Mouse (Mus musculus): Measurements from ENCODE around the gene Slc20a1.

Slc20a1 gene

DNA sequence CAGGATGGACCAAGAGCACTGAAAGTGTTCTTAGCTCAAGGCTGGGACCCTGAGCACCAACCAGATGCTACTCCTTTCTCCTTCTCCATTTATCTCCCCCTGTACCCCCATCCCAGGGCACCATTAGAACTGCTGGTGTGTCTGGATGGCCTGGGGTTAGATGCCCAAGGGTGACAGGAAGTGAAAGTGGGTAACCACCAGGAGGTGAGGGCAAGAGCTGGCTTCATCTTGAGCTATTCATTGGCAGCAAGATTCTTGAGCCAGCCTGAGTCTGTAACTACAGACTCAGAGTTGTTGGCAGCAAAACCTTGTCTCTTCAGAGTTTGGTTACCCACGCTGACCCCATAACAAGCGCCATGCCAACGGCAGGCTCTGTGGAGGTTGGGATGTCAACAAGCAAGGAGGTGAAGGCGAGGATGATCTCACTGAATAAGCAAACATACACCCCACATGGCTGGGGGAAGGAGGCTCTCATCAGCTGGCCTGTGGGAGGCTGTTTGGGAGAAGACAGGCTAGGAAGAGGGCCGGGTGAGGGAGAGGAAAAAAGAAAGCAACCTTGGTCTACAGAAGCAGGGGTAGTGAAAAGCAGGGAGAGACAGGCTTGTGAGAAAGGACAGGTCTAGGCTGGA lies 12.2 kb upstream of the Slc20a1 start:
- DNase-seq (ENCODE audit: low spot score in 2 of 2): peak in 1 of 2 experiments; percentile 67

DNA sequence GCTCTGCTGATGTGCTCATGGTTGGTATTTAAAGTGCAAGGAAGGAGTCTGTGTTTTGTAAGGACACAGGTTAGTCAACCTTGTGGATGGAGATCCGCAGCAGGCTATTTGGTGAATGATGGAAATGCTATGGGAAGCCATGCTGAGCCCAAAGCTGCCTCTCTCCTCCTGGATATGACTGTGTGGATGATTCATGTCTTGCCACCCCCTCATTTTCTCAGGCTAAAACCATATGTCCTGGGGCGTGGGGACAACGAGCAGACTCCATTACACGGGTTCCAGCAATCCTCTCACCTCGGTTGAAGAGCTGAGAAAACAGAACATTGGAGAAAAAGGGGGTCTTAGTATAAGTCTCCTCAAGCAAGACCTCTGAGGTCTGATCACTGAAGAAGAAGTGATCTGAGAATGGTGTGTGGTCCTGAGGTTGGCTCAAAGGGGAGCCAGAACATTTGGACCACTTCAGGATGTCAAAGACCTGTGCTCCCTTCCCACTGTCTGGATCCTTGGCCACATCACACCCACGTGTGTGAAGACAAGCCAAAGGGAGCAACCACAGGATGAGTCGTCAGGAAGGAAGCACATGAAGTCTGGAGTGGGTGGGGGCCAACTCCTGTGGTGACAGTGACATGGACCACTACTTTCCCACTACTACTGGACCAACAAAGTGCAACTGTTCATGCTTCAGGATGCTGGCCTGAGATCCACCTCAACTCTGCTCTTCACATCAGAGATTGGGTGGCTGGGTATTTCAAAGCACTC lies 6.0 kb upstream of the Slc20a1 start:
- DNase-seq (ENCODE audit: low spot score in 2 of 2): peak in 1 of 2 experiments; percentile 60

- no peak for DNase-seq (ENCODE audit: low spot score in 2 of 2)
Observed at GRCm38 (mm10) chr2:129196317-129196716, 2.2 kb upstream of the Slc20a1 start.

- DNase-seq (ENCODE audit: low spot score in 2 of 2): no peak
Observed at GRCm38 (mm10) chr2:129197197-129197596, 1.4 kb upstream of the Slc20a1 start.

GRCm38 (mm10) chr2:129197843-129198435 lies 625 bp upstream of the Slc20a1 start:
- DNase-seq (ENCODE audit: low spot score in 2 of 2): peak in 1 of 2 experiments; percentile 68

DNA sequence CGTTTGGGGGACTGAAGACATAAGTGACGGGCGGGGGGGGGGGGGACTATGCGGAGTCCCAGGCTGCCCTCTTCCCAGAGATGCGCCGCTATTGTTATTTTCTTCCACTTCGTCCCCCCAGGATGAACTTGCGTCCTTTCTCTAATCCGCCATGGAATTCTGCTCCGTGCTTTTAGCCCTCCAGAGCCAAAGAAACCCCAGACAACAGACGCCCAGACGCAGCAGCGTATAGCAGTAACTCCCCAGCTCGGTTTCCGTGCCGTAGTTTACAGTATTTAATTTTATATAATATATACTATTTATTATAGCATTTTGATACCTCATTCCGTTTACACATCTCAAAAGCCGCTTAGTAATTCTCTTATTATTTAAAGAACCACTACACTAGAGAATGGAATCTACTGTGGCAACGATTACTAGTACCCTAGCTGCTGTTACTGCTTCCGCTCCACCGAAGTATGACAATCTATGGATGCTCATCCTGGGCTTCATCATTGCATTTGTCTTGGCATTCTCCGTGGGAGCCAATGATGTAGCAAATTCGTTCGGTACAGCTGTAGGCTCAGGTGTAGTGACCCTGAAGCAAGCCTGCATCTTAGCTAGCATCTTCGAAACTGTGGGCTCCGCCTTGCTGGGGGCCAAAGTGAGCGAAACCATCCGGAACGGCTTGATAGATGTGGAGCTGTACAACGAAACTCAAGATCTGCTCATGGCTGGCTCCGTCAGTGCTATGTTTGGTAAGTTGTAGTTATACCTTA lies 943 bp downstream of the Slc20a1 start:
- DNase-seq (ENCODE audit: low spot score in 2 of 2): peak in 1 of 2 experiments; percentile 25

DNA sequence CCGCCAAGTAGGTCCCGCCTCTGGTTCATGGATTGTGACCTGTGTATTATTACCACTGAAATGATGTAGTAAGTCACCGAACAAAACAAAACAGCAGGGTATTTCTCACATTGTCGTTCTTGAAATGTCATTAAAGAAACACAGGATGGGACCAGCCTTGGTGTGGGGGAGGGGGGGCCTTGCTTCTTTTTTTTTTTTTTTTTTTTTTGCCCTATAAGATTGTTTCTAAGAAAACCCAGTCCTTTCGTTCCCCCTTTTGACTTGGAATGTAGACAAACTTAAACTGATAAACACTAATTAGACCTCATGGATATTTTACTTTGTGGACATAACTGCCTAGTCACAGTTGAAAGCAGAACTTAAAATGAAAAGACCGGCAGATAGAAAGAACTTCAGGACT lies 6.4 kb downstream of the Slc20a1 start:
- no peak for DNase-seq (ENCODE audit: low spot score in 2 of 2)

DNA sequence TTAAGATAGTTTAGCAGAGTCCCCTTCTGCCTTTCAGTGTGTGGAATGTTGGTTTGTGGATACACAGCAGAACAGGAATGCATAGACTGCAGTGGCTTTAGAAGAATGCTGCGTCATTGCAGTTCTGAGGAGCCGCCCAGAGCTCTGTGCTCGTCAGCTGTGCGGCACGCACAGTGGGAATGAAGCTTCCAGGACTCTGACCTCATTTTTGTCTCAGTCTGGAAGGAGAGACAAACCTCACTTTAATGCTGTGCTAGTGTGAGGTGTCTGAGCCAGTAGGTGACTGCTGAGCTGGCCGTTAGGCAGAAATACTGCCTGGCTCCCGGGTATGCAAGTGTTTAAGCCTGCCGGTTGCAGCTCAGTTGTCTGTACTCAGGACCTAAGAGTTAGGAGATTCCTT lies 8.3 kb downstream of the Slc20a1 start:
- peak in 1 of 2 experiments; percentile 34 for DNase-seq (ENCODE audit: low spot score in 2 of 2)

GRCm38 (mm10) chr2:129208181-129208746 lies 9.7 kb downstream of the Slc20a1 start:
- DNase-seq (ENCODE audit: low spot score in 2 of 2): no peak

- no peak for DNase-seq (ENCODE audit: low spot score in 2 of 2)
Observed at GRCm38 (mm10) chr2:129210089-129210749, 11.7 kb downstream of the Slc20a1 start.

GRCm38 (mm10) chr2:129211255-129211654 lies 12.7 kb downstream of the Slc20a1 start:
- no peak for DNase-seq (ENCODE audit: low spot score in 2 of 2)

GRCm38 (mm10) chr2:129211957-129212356 lies 13.4 kb downstream of the Slc20a1 start:
- DNase-seq (ENCODE audit: low spot score in 2 of 2): no peak

DNA sequence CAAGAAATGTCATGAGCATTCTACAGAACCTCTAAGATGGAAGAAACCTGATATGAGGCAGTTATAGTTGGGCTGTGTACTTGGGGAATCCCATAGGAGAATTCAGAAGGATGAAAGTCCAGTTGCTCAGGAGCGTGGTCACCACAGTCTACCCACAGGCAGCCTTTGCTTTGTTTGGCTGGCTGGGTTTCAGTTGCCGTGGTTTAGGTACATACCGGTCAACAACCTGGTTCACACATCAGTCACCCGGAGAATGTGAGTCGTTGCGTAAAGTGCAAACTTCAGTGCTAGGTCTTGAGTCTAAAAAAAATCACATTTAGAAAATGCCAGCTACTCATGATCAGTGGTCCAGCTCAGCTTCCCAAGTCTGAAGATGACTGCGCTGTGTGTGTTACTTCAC lies 14.0 kb downstream of the Slc20a1 start:
- DNase-seq (ENCODE audit: low spot score in 2 of 2): no peak

DNA sequence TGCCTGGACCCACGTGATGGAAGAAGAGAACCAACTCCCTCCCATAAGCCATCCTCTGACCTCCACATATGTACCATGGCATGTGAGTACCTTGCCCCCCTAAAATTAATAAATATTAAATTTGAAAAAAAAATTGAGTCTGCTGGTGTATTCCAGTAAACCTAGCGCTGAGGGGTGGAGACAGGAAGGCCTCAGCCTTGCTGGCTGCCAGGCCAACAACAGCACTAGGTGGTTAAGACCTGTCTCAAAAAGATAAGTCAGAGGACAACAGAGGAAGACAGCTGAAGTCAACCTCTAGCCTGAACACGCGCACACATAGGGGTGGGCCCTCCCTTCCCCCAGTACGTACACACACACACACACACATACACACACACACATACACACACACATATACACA lies 16.2 kb downstream of the Slc20a1 start:
- DNase-seq (ENCODE audit: low spot score in 2 of 2): no peak

GRCm38 (mm10) chr2:129217612-129218185 lies 19.1 kb downstream of the Slc20a1 start:
- DNase-seq (ENCODE audit: low spot score in 2 of 2): no peak

DNA sequence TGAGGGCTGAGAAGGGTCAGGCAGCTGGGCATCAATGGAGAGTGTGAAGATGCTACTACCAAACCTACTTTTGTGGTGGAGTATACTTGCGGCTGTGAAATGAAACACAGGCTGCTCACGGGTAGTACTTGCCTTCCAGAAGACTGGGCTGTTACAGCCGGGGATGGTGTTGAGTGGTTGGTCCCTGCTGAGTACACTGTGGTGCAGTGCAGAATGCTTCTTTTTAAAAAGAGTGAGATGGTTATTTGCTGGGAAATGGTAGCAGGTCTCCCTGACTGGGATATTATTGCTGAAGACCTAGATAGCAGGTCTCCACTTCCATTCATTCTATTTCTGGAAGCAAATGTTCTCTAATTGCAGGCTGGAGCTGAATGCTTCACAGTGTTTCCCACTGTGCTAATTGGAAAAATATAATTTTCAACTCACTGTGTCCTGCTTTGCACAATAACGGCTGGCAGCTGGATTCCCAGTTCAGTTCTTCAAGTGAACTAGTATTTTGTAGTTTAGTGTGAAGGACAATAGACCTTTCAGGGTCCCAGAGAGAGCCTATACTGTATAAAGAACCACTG lies 20.1 kb downstream of the Slc20a1 start:
- no peak for DNase-seq (ENCODE audit: low spot score in 2 of 2)

GRCm38 (mm10) chr2:129221097-129221632 lies 22.6 kb downstream of the Slc20a1 start:
- no peak for DNase-seq (ENCODE audit: low spot score in 2 of 2)

DNA sequence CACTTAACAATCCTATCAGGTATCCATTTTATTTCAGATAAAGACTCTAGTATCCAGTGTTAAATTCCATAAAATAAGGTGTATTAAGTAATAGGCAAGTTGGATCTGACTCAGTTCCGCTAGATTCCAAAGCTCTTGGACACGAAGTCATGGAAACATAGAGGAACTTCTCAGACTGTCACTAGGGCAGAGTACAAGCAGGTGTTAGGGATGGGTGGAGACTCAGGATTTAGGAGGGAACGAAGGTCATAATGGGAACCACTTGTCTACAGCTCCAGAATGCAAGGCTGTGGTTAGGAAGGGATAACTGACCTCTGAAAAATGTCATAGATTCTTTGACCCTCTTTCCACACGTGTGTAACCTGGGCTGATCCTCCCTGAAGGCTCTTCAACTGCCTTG lies 25.6 kb downstream of the Slc20a1 start:
- DNase-seq (ENCODE audit: low spot score in 2 of 2): no peak

DNA sequence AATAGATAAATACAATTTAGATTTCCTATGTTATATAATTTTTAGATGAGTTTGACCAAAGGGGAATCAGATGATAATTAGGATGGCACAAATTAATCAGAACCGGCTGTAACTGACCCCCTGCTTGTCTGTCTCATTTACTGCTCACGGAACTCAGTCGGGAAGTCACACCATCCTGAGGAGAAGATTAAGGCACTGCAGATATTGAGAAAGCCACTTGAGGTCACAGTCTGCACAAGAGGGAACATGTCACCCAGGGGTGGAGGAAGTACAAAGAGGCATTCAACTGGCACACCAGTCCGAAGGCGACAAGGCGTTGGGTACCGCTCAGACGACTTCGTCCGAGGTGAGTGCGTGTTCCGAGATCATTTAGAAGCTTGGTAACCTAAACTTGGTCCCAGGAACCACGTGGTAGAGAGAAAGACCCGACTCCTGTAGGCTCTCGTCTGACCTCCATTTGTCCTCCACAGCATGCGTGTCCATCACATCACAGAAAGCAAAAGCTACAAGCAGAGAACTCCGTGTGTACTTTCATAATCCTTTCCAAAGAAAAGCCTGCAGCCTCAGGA lies 26.8 kb downstream of the Slc20a1 start:
- no peak for DNase-seq (ENCODE audit: low spot score in 2 of 2)

- no peak for DNase-seq (ENCODE audit: low spot score in 2 of 2)
Observed at GRCm38 (mm10) chr2:129226296-129226851, 27.8 kb downstream of the Slc20a1 start.

All from left cerebral cortex, adult 9 months (tissue).